Mouse (Mus musculus): ENCODE results near the gene Ccdc47.
"Not testable (repeated sequence)": the region's sequence is repeated elsewhere in the genome, so short reads cannot be mapped to it uniquely, and the experiment has no call there.

The Ccdc47 gene

DNA sequence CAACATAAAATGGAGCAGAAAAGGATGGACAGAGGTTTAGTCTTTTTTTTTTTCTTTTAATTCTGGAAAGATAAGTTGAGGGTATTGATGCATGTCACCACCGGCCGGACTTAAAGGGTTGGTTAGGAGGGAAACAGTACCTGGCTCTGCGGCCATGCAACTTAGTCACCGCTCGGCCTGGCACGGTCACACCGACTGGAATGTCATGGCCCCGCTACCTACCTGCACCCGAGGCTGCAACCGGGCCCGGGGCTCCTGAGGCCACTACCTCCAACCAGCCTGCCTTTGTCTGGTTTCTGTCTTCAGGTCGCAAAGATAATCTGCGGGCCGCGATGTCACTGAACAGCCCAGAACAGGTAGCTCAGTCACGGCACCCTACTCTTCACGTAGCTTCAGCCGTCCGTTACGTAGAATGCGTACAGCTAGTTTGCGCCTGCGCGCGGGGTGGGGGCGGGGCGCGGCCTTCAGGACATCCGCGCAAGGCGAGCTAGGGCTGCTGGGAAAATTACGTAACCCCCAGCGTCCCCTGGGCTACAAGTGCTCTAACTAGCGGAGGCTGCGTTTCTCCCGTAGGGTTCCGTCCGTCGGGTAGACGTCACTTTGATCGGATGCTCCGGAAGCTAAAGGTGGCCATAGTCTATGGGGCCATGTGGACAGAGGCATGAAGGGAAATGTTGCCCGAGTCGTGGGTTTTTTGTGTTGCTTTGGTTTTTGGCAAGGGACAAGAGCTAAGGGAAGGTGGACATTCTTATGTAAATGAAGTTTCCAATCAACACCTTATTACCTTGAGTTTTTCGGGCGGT, at the start of gene Ccdc47:
Gene Ccdc47 (minus strand): TSS at position 418 of the 803 bp plus-strand sequence.
- peak; percentile 79 to 92 for DNase-seq (ENCODE audit: low spot score in 2 of 2)

GRCm38 (mm10) chr11:106265570-106265969, 49.4 kb upstream of the Ccdc47 start:
- no peak for DNase-seq (ENCODE audit: low spot score in 2 of 2)

DNA sequence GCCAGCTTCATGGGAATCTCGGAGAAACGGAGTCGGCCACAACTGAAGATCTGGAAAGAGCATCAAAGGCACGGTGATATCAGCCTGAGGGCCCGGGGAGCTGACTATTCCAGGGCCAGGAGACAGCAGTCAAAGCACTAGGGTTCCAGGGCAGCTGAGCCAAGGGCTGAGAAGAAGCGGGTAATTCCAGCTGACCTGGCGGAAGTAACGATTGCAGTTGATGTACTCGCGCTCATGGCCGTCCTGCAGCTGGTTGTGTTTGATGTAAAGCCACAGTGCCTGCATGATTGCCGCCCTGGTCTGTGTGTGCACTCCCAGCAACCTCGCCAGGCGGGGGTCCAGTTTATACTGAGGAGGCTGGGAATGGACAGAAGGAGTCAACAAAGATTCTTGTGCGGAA, 48.8 kb upstream of the Ccdc47 start:
- DNase-seq (ENCODE audit: low spot score in 2 of 2) = no peak

DNA sequence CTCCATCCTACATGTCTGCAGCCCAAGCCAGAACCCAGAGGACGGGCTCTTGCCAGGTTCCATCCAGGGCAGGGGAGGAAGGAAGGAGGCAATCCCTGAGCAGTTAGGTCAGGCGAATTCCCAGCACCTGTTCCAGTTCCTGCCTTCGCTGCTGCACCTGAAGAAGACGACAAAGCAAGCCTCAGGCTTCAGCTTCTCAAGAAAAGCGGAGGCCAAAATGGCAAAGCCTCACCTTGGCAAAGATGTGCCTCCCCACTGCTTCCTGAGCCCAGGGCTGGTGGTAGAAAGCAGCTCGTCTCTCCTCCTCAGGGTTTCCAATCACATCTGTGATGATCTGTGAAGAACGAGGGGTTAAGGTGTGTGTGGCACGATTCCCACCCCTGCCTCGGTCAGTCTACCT, 47.8 kb upstream of the Ccdc47 start:
- no peak for DNase-seq (ENCODE audit: low spot score in 2 of 2)

- no peak for DNase-seq (ENCODE audit: low spot score in 2 of 2)
These were observed 44.8 kb upstream of the Ccdc47 start for GRCm38 (mm10) chr11:106260826-106261450.

- DNase-seq (ENCODE audit: low spot score in 2 of 2) = no peak
These were observed 40.6 kb upstream of the Ccdc47 start for GRCm38 (mm10) chr11:106256775-106257174.

DNA sequence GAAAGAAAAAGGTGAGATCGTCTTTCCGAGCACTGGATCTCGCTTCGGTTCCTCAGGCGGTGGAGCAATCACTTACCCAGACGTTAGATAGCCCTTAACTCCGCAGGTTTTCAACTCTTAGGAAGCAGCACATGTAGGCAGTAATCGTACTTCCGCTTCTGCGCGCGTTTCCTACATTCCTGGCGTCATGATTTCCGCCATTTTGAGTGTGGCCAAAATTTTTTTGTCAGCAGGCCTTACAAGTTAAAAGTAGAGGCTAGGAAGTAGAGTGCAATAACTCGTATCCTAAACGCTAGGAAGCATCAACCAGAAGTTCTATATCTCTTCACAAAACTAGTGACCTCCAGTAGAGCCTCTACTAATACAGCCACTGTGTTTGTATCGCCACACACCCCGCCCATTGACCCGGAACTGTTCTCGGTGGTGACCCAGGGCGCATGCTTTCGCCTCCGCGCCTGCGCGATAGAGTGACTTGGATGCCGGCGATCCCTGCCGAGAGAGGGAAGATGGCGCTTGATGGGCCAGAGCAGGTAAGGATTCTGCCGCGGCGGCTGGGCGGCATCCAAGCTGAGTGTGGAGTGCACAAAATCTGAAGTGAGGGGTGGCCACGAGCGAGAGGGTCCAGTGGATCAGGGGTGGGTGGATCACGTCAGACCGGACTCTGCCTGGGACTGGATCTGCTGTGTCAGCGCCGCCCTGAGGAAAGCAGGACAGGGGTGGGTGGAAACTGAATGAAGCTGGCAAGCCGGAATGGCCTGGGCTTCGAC, 39.7 kb upstream of the Ccdc47 start, which contains the start of the genes Ftsj3 and Psmc5:
Gene Ftsj3 (minus strand): TSS at position 395 of the 767 bp plus-strand sequence.
Gene Psmc5 (plus strand): TSS at position 470 of the 767 bp plus-strand sequence.
- DNase-seq (ENCODE audit: low spot score in 2 of 2) = peak; percentile 97 to 98

DNA sequence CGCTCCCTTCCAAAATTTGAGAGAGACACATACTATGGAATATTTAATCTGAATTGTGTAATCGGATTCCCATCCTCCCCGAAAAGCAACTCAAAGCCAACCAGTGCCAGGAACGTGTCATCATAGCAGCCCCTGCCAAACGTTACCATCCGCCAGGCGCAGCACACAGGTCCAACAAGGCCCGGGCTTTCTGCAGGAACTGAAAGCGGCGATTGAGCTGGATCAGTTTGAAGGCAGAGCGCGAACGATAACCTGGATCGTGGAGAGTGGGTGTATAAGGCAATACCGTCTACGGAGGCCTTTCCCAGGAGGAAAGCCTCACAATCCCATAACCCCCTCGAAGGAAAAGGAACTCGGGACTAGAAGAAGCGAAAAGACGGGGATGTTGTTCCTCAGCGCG, 39.0 kb upstream of the Ccdc47 start:
- DNase-seq (ENCODE audit: low spot score in 2 of 2) = no peak

DNA sequence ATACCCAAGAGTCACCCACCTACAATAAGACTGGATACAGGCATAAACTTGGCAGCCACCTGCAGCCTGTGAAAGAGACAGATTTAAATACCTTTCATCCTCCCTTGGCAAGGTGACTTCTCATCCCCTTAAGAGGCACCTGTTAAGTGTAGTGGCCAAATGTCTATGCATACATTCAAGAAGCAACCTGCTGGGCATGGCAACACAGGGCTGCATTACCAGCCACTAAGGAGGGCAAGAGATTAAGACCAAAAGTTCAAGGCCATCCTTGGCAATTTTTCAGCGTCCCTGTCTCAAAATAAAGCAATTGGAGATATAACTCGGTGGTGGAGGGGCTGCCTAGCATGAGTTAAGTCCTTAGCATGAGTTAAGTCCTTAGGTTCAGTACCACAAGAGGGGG, 38.6 kb upstream of the Ccdc47 start:
- no peak for DNase-seq (ENCODE audit: low spot score in 2 of 2)

DNA sequence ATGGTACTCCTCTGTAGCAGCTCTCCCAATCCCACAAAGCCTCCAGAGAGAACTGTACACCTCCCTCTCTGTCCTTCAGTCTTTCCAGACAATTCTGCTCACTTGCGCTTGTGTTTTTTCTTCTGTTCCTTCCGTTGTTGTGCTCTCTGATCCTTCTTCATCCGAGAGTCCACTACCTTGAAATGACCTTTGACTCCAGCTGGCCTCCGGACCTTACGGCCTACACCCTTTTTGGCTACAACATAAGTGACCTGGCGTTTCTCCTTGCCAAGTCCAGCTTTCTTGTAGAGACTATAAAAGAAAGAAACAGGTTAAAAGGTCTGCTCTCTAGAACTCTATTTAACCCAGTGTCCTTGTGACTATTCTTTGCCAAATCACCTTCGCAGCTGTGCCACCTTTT, 33.2 kb upstream of the Ccdc47 start:
- DNase-seq (ENCODE audit: low spot score in 2 of 2) = no peak

GRCm38 (mm10) chr11:106246834-106247233, 30.7 kb upstream of the Ccdc47 start:
- no peak for DNase-seq (ENCODE audit: low spot score in 2 of 2)

DNA sequence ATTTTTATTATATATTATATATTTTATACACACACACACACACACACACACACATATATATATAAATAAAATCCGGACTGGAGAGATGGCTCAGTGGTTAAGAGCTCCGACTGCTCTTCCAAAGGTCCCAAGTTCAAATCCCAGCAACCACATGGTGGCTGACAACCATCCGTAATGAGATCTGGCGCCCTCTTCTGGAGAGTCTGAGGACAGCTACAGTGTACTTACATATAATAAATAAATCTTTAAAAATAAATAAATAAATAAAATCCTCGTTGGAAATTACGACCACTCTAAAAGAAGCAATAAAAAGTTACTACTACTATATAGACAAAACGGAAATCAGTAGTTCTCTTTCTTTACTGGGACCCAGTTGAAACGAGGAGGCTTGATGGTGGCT, 17.8 kb upstream of the Ccdc47 start:
- DNase-seq (ENCODE audit: low spot score in 2 of 2) = not testable (repeated sequence)

DNA sequence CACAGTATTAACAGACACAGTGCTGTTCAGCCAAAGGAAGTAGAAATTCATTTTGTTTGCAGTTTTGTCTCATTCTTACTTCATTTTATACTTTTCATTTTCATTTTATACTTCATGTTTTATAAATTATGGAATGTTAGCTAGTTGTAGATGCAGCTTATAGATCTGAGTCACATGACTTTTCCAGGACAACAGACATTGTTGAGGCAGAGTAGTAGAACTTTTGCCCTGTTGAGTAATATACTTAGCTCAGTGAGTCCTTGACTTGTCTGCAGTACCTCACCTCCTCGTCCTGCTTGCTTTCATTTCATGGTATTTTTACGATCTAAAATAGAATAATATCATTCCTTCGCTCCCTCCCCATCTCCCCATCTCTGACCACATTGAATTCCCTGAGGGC, 4.5 kb upstream of the Ccdc47 start:
- no peak for DNase-seq (ENCODE audit: low spot score in 2 of 2)

DNA sequence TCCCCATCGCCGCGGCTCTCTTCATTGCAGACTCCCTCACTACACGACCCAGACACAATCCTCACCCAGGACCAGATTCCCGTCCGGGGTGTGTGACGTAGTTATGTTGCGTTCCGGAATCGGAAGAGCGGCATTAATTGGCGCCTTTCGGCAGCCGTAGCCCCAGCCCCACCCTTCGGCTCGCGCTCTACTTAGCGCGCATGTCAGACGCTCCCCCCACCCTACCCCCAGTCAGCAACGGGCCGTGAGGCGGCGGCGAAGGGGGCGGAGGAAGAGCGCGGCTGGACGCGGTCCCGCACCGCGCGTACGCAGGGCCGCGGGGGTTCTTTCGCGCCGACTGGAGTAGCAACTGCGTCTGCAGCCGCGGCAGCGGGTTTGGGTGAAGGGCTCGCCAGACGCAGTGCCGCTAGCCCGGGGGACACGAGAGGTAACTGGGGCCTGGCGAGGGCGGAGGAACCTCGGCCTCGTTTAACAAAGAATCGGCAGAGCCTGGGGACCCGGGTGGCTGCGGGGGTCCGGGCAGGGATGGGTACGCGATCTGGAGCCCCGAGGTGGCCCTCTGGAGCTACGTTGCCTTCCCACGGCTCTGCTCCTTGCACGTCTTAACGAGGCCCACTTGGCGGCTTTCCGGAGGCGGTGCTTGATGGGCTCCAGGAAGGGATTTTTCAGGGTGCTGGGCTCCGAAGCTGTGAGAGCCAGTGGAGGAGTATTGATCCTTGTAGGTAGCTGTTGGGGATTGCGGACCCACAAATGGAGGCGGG, 766 bp upstream of the Ccdc47 start, which contains the start of gene Ddx42:
Gene Ddx42 (plus strand): TSS at position 197 of the 761 bp plus-strand sequence.
- peak; percentile 75 to 86 for DNase-seq (ENCODE audit: low spot score in 2 of 2)

DNA sequence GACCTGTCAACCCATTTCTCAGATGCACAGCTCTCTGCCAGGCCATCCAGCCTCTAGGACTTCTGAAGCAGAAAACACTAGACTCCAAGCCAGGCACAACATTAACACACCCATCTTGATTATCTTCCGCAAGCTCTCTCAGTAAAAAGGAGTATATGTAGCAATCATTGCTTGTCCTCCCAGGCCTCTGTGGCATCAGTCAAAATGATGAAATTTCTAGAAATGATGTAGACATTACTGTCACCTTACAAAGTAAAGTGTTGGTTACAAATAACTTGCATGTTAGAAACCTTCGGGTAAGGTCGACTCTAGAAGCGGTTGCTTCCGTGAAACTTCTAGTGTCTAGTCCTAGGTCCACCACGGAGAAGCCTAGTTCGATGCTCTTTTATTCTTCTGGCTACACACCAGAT, 689 bp downstream of the Ccdc47 start:
- no peak for DNase-seq (ENCODE audit: low spot score in 2 of 2)

- DNase-seq (ENCODE audit: low spot score in 2 of 2) = no peak
These were observed 1.3 kb downstream of the Ccdc47 start for GRCm38 (mm10) chr11:106214856-106215255.

DNA sequence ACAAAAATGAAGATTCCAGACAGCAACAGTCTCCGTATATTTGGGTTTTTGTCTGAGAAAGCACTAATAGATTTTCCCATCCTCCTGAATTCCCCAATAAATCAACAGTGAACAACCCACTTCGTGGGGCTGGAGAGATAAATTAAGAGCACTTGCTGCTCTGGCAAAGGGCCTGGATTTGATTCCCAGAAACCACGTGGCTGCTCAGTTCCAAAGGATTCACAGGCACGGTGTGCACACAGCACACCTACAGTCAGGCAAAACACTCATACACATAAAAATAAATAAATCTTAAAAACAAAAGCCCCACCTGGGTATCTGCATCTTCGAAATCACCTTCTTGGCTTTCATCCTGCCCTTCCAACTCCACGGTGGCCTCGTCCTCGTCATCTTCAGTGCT, 3.4 kb downstream of the Ccdc47 start:
- DNase-seq (ENCODE audit: low spot score in 2 of 2) = no peak

GRCm38 (mm10) chr11:106202123-106202465, 14.1 kb downstream of the Ccdc47 start, which contains the start of gene Strada:
Strada (minus strand) TSS chr11:106202168.
- no peak for DNase-seq (ENCODE audit: low spot score in 2 of 2)

DNA sequence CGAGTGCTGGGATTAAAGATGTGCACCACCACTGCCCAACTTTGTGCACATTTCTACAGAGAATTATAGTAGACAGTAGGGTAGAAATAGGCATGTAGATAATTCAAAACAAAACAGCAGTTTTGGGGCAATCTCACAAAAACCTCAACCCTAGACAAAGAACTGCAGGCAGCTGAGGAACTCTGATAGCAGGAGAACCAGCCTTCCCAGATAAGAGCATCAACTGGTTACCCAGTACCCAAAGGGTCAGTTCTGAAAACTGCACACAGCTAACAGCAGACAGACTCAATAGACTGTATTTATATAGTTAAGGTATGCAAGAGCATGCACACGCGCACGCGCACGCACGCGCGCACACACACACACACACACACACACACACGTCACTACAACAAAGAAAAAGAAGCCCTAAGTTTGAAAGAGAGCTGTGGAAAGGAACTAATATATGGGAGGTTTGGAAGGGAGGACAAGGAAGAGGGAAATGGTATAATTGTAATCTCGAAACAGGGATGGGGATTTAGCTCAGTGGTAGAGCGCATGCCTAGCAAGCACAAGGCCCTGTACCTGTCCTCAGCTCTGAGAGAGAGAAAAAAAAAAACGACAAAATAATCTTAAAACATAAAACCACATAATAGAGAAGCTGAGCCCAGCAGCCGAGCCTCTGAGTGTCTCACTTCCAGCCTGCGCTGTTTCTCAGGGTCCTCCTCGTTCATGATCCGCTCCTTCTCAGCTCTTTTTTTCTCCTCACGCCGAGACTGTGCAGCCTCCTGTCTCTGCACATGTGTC, 14.6 kb downstream of the Ccdc47 start:
- no peak for DNase-seq (ENCODE audit: low spot score in 2 of 2)

DNA sequence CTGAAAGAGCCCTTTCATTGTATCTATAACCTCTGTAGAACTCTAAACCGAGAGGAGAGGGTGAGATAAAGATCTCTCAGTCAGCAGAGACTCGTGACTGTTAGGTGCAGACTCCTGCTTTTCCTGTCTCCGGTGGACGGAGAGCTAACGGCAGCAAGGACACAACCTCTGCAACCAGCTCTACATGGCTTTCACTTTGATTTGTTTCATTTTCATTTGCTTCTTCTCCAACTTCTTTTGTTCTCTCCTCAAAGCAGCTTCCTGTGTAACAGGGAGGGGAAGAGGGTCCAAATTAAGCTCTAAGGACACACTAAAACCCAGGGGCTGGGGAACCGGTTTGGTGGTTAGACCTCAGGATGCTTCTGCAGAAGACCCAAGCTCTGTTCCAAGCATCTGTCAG, 15.4 kb downstream of the Ccdc47 start:
- no peak for DNase-seq (ENCODE audit: low spot score in 2 of 2)

DNA sequence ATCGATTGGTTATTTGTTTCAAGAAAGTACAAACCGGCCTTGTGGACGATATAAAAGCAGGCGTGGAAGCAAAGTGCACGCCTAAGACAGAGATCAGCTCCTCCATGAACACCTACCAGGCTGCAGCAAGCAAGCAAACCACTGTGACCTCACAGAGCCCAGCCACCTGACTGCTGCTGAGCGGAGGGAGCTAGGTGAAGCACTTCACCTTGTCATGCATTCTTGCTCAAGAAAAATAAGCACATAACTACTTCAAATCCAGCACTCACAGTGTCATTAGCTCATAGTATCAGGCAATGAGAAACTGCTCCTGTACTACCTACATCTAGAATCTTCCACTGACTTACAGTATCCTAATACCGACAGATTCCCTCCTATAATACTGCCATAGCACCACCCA, 16.1 kb downstream of the Ccdc47 start:
- DNase-seq (ENCODE audit: low spot score in 2 of 2) = not testable (repeated sequence)

Measured in frontal cortex, postnatal 25 days (tissue).